Mouse (Mus musculus) cerebellum, adult 8-10 months (tissue): ENCODE data around the gene Gm21293.
"Not testable (repeated sequence)": the region's sequence is repeated elsewhere in the genome, so short reads cannot be mapped to it uniquely, and the experiment has no call there.

Experiments
- DNase-seq: peaks from one replicate; pipeline ENCODE4 v3.0.0; 2022

Gm21293 gene

DNA sequence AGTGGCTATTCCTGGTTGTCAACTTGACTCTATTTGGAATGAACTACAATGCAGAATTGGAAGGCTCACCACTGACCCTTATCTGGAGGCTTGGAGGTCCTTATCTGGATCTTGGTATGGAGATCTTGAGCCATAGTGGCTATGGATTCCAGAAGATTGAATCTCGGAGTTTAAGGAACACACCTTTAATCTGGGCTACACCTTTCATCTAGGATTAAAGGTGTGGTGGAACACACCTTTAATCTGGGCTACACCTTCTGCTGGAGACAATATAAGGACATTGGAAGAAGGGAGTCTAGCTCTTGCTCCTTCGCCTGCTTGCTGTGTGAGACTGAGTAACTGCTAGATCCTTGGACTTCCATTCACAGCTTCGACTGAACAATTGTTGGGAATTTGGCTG, at the start of gene Gm21293:
Gene Gm21293, plus strand, starts transcription at position 301 of the 400 bp plus-strand sequence.
- not testable (repeated sequence) for DNase-seq

DNA sequence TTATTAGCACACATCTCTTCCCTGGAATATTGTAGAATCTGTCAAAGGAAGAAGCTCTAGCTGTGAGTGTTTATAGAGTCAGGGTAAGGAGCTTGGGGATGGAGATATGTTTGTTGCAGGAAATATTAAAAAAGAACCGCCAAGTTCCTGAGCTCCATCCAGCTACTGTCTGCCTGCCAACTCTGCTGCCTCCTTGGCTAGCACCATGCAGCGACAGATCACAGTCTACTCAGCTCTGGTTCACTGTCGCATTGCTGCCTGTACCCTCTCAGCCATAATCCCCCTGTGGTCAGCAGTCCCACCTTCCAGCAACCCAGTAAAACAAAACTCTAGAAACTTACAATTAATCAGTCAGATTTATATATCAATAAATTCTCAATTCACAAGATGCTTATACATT, 32.7 kb upstream of the Gm21293 start:
- no peak for DNase-seq

- no peak for DNase-seq
Measured at GRCm38 (mm10) chr10:104118312-104118711, 24.5 kb upstream of the Gm21293 start.

GRCm38 (mm10) chr10:104151197-104151596, 8.4 kb downstream of the Gm21293 start, which contains the start of gene Gm6763:
Gene Gm6763 (plus strand): TSS chr10:104151497.
- not testable (repeated sequence) for DNase-seq

- not testable (repeated sequence) for DNase-seq
Measured at GRCm38 (mm10) chr10:104159706-104160105, 16.9 kb downstream of the Gm21293 start, which contains the start of gene Gm8764. Gene Gm8764 (plus strand): TSS chr10:104160006.

DNA sequence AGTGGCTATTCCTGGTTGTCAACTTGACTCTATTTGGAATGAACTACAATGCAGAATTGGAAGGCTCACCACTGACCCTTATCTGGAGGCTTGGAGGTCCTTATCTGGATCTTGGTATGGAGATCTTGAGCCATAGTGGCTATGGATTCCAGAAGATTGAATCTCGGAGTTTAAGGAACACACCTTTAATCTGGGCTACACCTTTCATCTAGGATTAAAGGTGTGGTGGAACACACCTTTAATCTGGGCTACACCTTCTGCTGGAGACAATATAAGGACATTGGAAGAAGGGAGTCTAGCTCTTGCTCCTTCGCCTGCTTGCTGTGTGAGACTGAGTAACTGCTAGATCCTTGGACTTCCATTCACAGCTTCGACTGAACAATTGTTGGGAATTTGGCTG, 25.4 kb downstream of the Gm21293 start, which contains the start of gene Gm21304:
Gene Gm21304, plus strand, starts transcription at position 301 of the 400 bp plus-strand sequence.
- DNase-seq: not testable (repeated sequence)

DNA sequence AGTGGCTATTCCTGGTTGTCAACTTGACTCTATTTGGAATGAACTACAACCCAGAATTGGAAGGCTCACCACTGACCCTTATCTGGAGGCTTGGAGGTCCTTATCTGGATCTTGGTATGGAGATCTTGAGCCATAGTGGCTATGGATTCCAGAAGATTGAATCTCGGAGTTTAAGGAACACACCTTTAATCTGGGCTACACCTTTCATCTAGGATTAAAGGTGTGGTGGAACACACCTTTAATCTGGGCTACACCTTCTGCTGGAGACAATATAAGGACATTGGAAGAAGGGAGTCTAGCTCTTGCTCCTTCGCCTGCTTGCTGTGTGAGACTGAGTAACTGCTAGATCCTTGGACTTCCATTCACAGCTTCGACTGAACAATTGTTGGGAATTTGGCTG, 33.9 kb downstream of the Gm21293 start, which contains the start of gene Gm21312:
Gene Gm21312, plus strand, starts transcription at position 301 of the 400 bp plus-strand sequence.
- DNase-seq: not testable (repeated sequence)

DNA sequence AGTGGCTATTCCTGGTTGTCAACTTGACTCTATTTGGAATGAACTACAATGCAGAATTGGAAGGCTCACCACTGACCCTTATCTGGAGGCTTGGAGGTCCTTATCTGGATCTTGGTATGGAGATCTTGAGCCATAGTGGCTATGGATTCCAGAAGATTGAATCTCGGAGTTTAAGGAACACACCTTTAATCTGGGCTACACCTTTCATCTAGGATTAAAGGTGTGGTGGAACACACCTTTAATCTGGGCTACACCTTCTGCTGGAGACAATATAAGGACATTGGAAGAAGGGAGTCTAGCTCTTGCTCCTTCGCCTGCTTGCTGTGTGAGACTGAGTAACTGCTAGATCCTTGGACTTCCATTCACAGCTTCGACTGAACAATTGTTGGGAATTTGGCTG, 42.4 kb downstream of the Gm21293 start, which contains the start of gene Gm20765:
Gene Gm20765, plus strand, starts transcription at position 301 of the 400 bp plus-strand sequence.
- not testable (repeated sequence) for DNase-seq

GRCm38 (mm10) chr10:104193742-104194141, 51.0 kb downstream of the Gm21293 start, which contains the start of gene Gm4340:
Gene Gm4340 (plus strand): TSS chr10:104194042.
- not testable (repeated sequence) for DNase-seq
